9 mouse cellular contexts compared by ENCODE assay signal in genomic region chr5:67048003-67048402, GRCm38 (mm10). TPM values are rescaled to one million over a fixed set of nuclear protein-coding genes. Genes with fewer than 3 reads are reported as not detected.
DNase-seq lines count a peak whose midpoint lies in the region; ATAC-seq and TF ChIP-seq lines count a peak whose summit lies in the region.
"Had no signal": no experiment of that assay in that cellular context is flagged by ENCODE, and none has a peak within 500 bp of the region (broad histone marks: within the 10 kb centered on the region; RNA-seq: fewer than 3 reads in every experiment).

No protein-coding gene starts in this region.

- peak; percentile 30 to 47 for DNase-seq in adrenal gland, adult 18-20 months (ENCODE audit: low spot score in 2 of 2)
- no peak for DNase-seq in adrenal gland, postnatal 4 days (ENCODE audit: low spot score in 2 of 2)
- no peak for DNase-seq in testis, postnatal 14 days (ENCODE audit: low spot score)
- DNase-seq in embryo, embryonic 10 days (ENCODE audit: low spot score), result peak; percentile 89
- DNase-seq in hindbrain, embryonic 14.5 days (ENCODE audit: low spot score), result peak; percentile 89
- DNase-seq in lung, postnatal 0 days (ENCODE audit: low spot score), result peak; percentile 77
- peak; percentile 69 for DNase-seq in right cerebral cortex, postnatal 4 days

- H3K4me1 ChIP-seq in testis, adult 2 months (ENCODE audit: control insufficient read depth, insufficient read depth, low read length), result no peaks in the 10 kb centered on the region
- no peaks in the 10 kb centered on the region for H3K4me1 ChIP-seq in hindbrain, embryonic 14.5 days (replicated peaks; ENCODE audit: control insufficient read depth, insufficient read depth, low read length)
- no peaks in the 10 kb centered on the region for H3K4me1 ChIP-seq in lung, postnatal 0 days (ENCODE audit: insufficient read depth, low read depth, low read length)

- no peaks in the 10 kb centered on the region for H3K36me3 ChIP-seq in testis, adult 2 months (ENCODE audit: control insufficient read depth, insufficient read depth, low read length)
- H3K36me3 ChIP-seq in hindbrain, embryonic 14.5 days (replicated peaks; ENCODE audit: control insufficient read depth, insufficient read depth), result peaks cover 23% of the 10 kb centered on the region
- H3K36me3 ChIP-seq in lung, postnatal 0 days (ENCODE audit: insufficient read depth, low read length), result 0 out of 2 replicates have a peak, but pooled peaks cover 16% of the 10 kb centered on the region

- TF ChIP-seq POLR2A in testis, adult 2 months (IDR thresholded peaks at IDR 0.05; ENCODE audit: control insufficient read depth, low read depth, low read length), result no peak

- TF ChIP-seq CTCF in testis, adult 2 months (IDR thresholded peaks at IDR 0.05; ENCODE audit: control insufficient read depth, insufficient read depth, insufficient replicate concordance, low read depth, low read length), result peak; percentile 76; the same call in 1 of the 2 replicates
- TF ChIP-seq CTCF in lung, postnatal 0 days (IDR thresholded peaks at IDR 0.05), result peak; percentile 91

- no peak overlapping the region for H3K4me2 ChIP-seq in hindbrain, embryonic 14.5 days (replicated peaks)
- no peak overlapping the region for H3K4me2 ChIP-seq in lung, postnatal 0 days (replicated peaks; ENCODE audit: low read depth, low read length)

- no peak overlapping the region for H3K4me3 ChIP-seq in testis, adult 2 months (ENCODE audit: control insufficient read depth, low read depth, low read length)
- H3K4me3 ChIP-seq in hindbrain, embryonic 14.5 days (replicated peaks; ENCODE audit: low read length), result no peak overlapping the region
- H3K4me3 ChIP-seq in lung, postnatal 0 days (ENCODE audit: low read depth, low read length), result no peak overlapping the region

- no peak for TF ChIP-seq EP300 in lung, postnatal 0 days (IDR thresholded peaks at IDR 0.05)

- no peaks in the 10 kb centered on the region for H3K9me3 ChIP-seq in hindbrain, embryonic 14.5 days (ENCODE audit: control insufficient read depth, low read length)
- no peaks in the 10 kb centered on the region for H3K9me3 ChIP-seq in lung, postnatal 0 days (ENCODE audit: low read length)

- no peak overlapping the region for H3K9ac ChIP-seq in hindbrain, embryonic 14.5 days
- H3K9ac ChIP-seq in lung, postnatal 0 days (replicated peaks; ENCODE audit: low read depth), result no peak overlapping the region

- 13% methylated on average over 4 of the region's 4 CpGs for WGBS in hindbrain, embryonic 14.5 days
- WGBS in lung, postnatal 0 days, result 17% methylated on average over 4 of the region's 4 CpGs

- H3K27me3 ChIP-seq in testis, adult 2 months (ENCODE audit: control insufficient read depth, insufficient read depth, low read length), result no peaks in the 10 kb centered on the region
- H3K27me3 ChIP-seq in hindbrain, embryonic 14.5 days (ENCODE audit: control insufficient read depth, insufficient read depth, low read length), result no peaks in the 10 kb centered on the region
- H3K27me3 ChIP-seq in lung, postnatal 0 days (replicated peaks; ENCODE audit: insufficient read depth, low read length), result no peaks in the 10 kb centered on the region

- peak; percentile 64; the same call in 1 of the 2 replicates for ATAC-seq in hindbrain, embryonic 14.5 days (ENCODE audit: low FRiP score)
- peak; percentile 28; the same call in 1 of the 2 replicates for ATAC-seq in lung, postnatal 0 days

- H3K27ac ChIP-seq in testis, adult 2 months (ENCODE audit: control insufficient read depth, insufficient read depth, low read depth, low read length), result no peak overlapping the region
- H3K27ac ChIP-seq in hindbrain, embryonic 14.5 days, result no peak overlapping the region
- no peak overlapping the region for H3K27ac ChIP-seq in lung, postnatal 0 days (ENCODE audit: low read length)

RNA-seq across cellular contexts. Expression of gene Phox2b, which starts 51.1 kb away (rescaled TPM):
- total RNA-seq in adrenal gland, adult 18-20 months (2021), result 10 to 100 TPM; 15.6 to 17.2 TPM
- total RNA-seq in adrenal gland, postnatal 4 days (2021), result 10 to 100 TPM; 31.3 to 36.3 TPM
- polyA plus RNA-seq in testis, adult 2 months (2012; rRNA removed), result not detected in 2 replicates
- 24.3 and 27.3 TPM in 2 replicates for polyA plus RNA-seq in hindbrain, embryonic 14.5 days (2014; fragmentation: Nextera tagmentation; extraction: Ambion mirVana)
- 0.05 TPM in 1 of 2 replicates, not detected in the other for polyA plus RNA-seq in lung, postnatal 0 days (2015; fragmentation: Nextera tagmentation; extraction: Ambion mirVana)
- total RNA-seq: layer of hippocampus, postnatal 25 days had no signal

Comparison
In these comparisons a context has a peak if more than half of its experiments do, and no peak if none do; other contexts are left out.
1. DNase-seq: peak in adrenal gland, adult 18-20 months (2 of 2), embryo, embryonic 10 days (single experiment), hindbrain, embryonic 14.5 days (single experiment), lung, postnatal 0 days (single experiment) and right cerebral cortex, postnatal 4 days (single experiment); none in adrenal gland, postnatal 4 days (0 of 2) and testis, postnatal 14 days (single experiment).
2. RNA of gene Phox2b, which starts 51.1 kb away (polyA plus RNA-seq): 24.3 to 27.3 TPM in hindbrain, embryonic 14.5 days; 0.05 TPM in lung, postnatal 0 days and not detected in testis, adult 2 months; every median in the first group is over 10 times any median in the second.